Mouse (Mus musculus) lung, postnatal 14 days (tissue): ENCODE measurements around the gene Shisal2b.
A peak's percentile ranks its signal among the peaks of the same experiment; 100 is the strongest.

Source experiments
- DNase-seq: peaks from one replicate; pipeline ENCODE4 v3.0.0; 2021

Shisal2b gene

DNA sequence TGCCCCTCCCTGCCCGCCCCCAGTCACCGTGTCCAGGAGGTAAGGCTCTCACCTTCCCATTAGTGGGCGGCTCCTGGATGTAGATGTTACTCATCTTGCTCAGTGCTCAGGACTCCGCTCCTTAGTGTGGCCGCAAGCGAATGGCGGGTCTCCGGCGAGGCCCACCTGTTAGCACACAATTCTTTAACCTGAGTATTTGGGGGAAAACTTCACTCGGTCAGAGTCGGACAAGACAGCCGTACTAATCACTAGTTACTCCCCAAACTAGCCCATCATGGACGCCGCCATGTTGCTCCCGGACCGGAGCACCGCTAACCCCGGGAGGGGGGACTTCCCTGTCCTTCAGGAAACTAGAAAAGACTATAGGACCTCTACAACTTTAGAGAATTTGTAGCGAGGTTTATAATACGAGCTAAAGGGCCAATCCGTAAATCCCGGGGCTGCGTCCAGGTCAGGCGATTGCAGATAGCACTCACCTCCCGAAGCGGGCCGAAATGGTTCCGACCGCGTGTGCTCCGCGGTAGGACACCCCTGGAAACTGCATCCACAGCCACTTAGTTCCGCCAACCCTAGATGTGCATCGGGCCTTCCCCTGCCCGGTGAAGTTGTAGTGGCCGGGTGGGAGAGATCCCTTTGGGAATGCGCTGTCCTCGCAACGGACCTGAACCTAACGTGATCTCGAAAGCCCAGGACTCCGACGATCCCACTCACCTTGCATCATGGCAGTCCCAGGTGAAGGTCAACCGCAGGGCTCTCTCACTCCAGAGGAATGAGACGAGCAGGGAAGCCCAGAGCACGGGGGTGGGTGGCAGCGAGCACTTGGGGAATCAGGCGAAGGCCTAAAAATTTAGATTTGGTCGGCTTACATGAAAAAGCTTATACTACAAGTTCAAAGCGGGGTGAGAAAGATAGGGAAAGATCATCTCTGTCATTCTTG is 46.8 kb downstream of the Shisal2b start, which contains the start of gene Cwc27:
Cwc27 (minus strand) TSS at position 508 of the 937 bp plus-strand sequence.
- DNase-seq: peak; percentile 80

DNA sequence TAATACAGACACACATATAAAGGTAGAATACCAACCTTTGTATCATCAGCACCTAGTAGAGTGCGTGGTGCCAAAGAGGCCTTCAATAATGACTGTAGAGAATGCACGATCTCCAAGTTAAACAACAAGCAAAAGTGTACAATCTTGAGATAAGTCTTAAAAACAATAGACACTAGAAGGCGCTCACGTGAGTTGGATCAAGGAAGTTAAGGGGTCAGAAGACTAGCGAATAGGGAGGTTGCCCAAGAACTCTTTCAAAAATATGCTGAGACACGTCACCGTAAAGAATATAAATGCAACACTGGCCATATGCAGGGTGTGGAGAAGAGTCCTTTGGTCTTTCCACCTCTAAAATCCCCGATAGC is 47.4 kb downstream of the Shisal2b start:
- no peak for DNase-seq

DNA sequence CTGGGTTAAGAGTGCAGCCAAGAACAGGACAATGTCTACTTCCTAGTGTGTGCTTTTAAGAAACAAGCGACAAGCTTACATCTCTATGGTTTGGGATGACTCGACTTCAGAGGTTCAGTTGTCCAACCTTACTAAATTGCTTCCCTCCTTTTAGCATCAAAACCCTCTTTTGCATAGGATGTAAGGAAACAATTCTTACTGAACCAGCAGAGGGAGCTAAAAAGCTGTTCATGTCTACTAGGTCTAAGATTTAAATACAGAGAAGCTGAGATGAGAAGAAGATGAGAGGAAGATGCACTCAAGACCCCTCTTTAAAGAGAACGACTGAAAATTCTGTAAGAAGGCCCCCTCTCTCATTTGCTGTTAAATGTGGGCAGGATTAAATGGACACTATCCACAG is 58.0 kb downstream of the Shisal2b start:
- peak; percentile 4 for DNase-seq

GRCm38 (mm10) chr13:104799566-104800182 is 64.0 kb downstream of the Shisal2b start:
- DNase-seq: no peak

- DNase-seq: no peak
These were observed 64.6 kb downstream of the Shisal2b start for GRCm38 (mm10) chr13:104799067-104799466.
